Mouse (Mus musculus) granulocyte monocyte progenitor cell, adult 5-6 weeks (primary cell): ENCODE measurements around the gene Rassf3. TPM values are rescaled to one million over a fixed set of nuclear protein-coding genes. Genes with fewer than 3 reads are reported as not detected.

Source experiments
- ATAC-seq: replicated peaks from 2 replicates; pipeline ENCODE4 v1.8.0; 2016; ENCODE audit warnings: mild to moderate bottlenecking, moderate TSS enrichment, inconsistent platforms; ENCODE audit not compliant: poor library complexity, severe bottlenecking
- total RNA-seq, 2 experiments: library from RNA; stranded (forward) in 1 of 2; stranded (reverse) in 1 of 2; fragments of 200-712, 200-1000 nt in 1 of 2; fragments of >200 nt in 1 of 2; fragmentation: Nextera tagmentation in 1 of 2; gene quantifications; 2 replicates each; pipeline ENCODE4 v1.2.3; 2014 to 2017

The Rassf3 gene
- total RNA-seq, 2 experiments from 2014 or later, result 21.0 to 30.6 TPM

- no peak for ATAC-seq
These were observed 44.0 kb downstream of the Rassf3 start for GRCm38 (mm10) chr10:121432041-121432634.

DNA sequence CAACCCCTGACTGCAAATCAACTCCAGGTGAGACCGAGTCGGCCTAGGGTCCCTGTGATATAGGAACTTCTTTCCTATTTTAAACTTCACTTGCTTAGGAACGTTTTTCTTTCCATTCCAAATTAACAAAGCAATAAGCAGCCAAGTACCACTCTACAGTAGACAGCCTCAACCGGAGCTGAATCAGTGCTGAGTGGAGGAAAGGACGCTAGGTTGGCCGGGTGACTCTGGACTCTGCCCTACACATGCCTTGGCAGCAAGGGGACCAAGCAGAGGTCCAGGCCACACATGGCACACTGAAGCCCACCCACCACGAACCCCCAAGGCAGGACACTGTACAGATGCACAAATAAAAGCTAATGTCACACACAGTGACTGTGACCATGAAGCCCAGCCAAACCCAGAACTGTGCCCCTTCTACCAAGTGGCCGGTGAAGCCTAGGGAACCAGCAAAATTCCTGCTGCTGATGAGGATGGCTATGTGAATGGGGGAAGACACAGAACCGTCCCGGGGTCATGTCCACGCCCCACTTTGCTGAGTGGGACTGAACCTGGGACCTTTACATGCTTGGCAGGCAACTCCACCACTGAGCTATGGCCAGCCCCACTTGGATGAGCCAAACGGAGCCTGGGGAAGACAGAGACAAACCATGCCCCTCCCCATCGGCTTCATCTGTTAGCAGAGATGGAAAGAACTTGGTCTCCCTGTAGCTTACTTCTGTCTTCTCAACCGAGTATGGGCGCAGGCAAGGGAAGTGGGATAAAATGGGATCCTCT is 45.2 kb downstream of the Rassf3 start:
- ATAC-seq, result no peak

GRCm38 (mm10) chr10:121429981-121430682 is 46.0 kb downstream of the Rassf3 start:
- ATAC-seq, result no peak

DNA sequence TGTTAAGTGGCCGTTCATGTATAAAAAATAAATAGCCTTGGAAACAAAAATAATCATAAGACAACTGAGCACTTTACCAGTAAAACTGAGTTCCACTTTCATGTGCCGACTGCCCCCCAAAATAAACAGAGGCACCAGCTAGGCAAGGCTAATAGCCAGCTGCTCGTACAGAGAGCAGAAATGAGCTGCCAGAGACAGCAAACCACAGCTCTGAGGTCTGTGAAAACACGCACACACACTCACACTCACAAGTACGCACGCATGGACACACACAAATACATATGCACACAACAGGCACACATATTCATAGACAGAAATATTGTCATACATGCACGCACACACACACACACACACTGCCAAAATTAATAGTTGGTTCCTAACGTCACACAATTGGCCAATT is 46.6 kb downstream of the Rassf3 start:
- ATAC-seq, result peak; percentile 6; the same call in 1 of the 2 replicates

DNA sequence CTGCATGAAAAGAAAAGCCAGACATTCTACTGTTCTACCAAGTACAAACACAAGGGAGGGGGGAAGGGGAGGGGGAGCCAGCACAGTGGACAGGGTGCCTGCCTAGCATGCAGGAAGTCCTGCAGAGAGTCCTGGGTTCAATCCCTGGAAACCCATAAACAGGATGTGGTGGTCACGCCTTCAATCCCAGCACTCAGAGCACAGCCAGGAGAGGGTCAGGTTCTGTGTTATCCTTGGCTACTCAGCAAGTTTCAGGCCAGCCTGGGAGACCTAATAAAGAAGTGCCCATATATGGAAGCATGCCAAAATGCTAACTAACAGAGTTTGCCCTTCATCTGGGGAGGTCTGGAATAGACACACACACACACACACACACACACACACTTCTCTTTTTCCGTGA is 47.1 kb downstream of the Rassf3 start:
- peak; percentile 41 for ATAC-seq

- no peak for ATAC-seq
These were observed 48.0 kb downstream of the Rassf3 start for GRCm38 (mm10) chr10:121428011-121428711.

DNA sequence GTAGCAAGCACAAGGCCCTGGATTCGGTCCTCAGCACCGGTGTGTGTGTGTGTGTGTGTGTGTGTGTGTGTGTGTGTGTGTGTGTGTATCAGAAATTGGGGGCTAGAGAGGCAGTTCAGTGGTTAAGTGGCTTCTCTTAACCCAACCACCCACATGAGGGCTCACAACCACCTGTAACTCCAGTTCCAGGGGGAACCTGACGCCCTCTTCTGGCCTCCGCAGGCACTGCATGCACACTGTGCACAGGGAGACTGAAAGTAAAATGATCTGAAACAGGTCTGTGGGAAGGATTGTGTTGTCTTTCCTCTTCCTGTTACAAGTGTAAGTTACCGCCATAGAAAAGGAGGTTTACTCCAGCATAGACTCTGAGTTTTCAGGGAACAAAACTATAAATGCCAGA is 49.0 kb downstream of the Rassf3 start:
- ATAC-seq, result peak; percentile 34

DNA sequence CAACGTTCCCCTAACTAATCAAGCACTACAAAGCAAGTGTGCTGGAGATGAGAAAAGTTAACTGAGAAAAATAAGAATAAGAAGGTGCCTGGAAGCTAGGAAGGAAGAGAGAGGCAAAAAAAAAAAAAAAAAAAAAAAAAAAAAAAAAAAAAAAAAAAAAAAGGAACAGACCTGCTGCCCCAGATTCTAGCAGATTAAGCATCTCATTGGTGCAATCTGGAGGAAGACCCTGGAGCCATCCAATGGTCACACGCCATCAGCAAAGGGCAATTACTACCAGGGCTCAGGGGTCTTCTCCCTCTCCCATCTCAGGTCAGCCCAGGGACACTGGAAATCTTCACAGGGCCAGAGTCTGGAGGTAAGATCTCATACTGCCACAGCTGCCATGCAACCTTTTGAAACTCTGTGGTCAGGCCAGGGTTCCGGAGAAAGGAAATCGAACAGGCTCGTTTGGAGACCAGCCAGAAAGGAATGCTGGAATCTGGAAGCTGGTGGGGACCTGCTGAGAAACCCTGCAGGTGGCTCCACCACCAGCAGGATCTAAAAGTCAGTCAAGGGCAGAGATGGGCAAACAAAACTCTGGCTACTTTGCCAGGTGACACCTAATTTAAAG is 49.6 kb downstream of the Rassf3 start:
- ATAC-seq, result peak; percentile 51

DNA sequence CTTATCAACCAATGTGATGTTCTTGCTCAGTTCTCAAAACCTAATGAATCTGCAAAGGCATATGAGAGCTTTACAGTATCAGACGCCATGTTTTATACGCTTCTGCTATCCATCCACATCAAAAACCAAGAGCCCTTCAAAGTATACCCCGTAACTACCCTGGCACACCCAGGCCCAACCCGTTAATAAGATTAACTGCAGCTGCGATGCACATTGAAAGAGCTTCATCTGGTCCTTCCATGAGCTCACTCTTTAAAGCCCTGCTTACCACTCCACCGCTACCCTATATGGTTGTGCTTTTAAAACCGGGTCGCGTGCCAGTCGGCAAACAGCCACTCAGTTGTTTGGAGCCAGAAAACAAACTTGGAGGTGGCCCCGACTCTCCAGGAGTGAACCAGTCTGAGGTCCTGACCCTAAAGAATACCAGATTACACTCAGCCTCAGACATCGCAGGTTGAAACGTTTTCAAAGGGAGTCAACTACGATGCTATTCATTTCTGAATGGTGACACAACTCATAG is 50.6 kb downstream of the Rassf3 start:
- no peak for ATAC-seq

DNA sequence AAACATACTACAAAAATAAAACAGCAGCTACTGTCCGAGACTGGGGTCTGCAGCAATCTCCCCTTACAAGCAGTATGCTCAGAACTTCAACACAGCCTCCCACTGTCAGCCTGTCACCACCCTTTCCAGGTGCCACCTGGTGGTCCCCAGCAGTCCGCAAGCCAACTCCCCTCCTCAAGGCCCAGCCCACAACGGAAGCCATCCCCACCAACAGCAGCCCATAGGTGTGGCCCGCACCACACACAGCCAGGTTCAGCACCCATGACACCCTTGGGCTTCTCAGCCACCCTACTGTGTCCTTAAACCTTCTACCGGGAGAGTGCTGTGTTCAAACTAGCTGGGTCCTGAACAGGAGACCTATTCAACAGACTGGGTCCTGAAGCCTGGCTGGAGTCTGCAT is 51.1 kb downstream of the Rassf3 start:
- ATAC-seq, result no peak

- no peak for ATAC-seq
These were observed 51.7 kb downstream of the Rassf3 start for GRCm38 (mm10) chr10:121424455-121424854.

DNA sequence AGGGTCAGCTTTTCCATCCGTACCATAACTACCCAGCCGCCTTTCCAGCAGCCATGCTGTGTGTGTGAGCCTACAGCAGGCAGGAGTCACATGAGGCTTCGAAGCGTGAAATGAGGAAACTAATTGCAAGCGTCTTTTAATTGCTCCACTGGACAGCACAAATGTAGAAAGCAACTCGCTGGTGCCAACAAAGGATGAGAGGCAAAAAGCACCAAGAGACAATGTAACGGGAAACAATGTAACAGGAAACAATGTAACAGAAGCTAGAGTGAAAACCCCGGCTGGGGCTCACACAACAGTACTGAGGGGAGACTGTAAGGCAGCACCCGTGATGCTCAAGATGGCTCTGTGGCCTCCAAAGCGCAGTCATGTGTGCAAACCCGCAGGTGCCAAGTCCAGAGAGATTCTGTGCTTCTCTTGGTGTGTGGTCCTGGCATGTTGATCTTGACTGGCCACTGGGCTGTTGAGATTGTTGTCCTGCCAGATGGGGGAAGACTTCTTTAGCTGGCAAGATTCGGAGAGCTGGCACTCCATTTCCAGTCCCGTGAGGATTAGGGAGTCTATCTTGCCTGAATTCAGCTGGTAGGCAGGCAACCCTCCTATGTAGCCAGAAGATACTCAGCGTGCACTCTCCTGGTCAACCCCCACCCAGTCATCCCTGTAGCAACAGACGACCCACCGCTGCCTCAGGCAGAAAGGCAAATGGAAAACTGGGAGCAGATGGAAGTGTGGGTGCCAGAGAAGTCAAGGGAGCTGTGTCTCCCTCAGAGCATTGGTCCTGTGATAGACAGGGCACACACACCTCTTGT is 52.4 kb downstream of the Rassf3 start:
- peak; percentile 31 for ATAC-seq

DNA sequence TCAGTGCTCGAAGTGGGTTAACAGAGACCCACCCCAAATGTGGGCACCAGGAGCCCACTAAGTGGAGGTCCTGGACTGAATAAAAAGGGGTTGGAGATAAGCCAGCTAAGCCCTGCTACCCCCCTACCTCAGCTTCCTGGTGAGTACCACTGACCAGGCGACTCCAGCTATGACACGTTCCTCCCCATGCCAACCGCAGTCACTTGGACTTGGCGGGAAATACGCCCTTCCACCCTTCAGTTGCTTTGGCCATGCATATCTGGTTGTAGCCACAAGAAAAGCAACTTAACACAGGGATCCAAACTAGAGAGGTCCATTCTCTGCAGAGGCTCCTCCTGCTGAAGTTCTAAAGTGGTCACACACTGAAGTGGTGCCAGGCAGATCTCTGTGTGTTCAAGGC is 53.9 kb downstream of the Rassf3 start:
- ATAC-seq, result no peak

GRCm38 (mm10) chr10:121421657-121422290 is 54.4 kb downstream of the Rassf3 start:
- no peak for ATAC-seq

- no peak for ATAC-seq
These were observed 55.1 kb downstream of the Rassf3 start for GRCm38 (mm10) chr10:121421023-121421422.

- ATAC-seq, result no peak
These were observed 56.3 kb downstream of the Rassf3 start for GRCm38 (mm10) chr10:121419640-121420470.

- ATAC-seq, result no peak
These were observed 57.3 kb downstream of the Rassf3 start for GRCm38 (mm10) chr10:121418835-121419234.

GRCm38 (mm10) chr10:121414127-121414526 is 62.0 kb downstream of the Rassf3 start:
- ATAC-seq, result no peak
